Mouse (Mus musculus) CH12.LX (cell line): ENCODE results near the gene Cdk17.

Experiments used
- CTCF ChIP-seq, 2 experiments: IDR thresholded peaks in 1 of 2; conservative IDR thresholded peaks in 1 of 2; 2 replicates each; pipeline ENCODE4 v1.5.1; 2011 to 2012; ENCODE audit warnings: low read depth in 2 of 2, low read length in 2 of 2, improper control_type of control experiment in 1 of 2, inconsistent platforms in 1 of 2, mild to moderate bottlenecking in 1 of 2, moderate library complexity in 1 of 2
- EP300 ChIP-seq: IDR thresholded peaks from 2 replicates; pipeline ENCODE4 v1.6.1; 2011; ENCODE audit warnings: low read length, improper control_type of control experiment
- ETS1 ChIP-seq: conservative IDR thresholded peaks from 2 replicates; pipeline ENCODE4 v1.6.1; 2012; ENCODE audit warnings: low read depth, mild to moderate bottlenecking, inconsistent platforms, low read length, improper control_type of control experiment, moderate library complexity
- HCFC1 ChIP-seq: IDR thresholded peaks from 2 replicates; pipeline ENCODE4 v1.6.1; 2012; ENCODE audit warnings: low read depth, mild to moderate bottlenecking, inconsistent platforms, low read length, improper control_type of control experiment
- KAT2A ChIP-seq: IDR thresholded peaks from 2 replicates; pipeline ENCODE4 v1.6.1; 2012; ENCODE audit warnings: low read length, improper control_type of control experiment, inconsistent platforms; ENCODE audit not compliant: insufficient replicate concordance
- MAFK ChIP-seq: IDR thresholded peaks from 2 replicates; pipeline ENCODE4 v1.6.1; 2011; ENCODE audit warnings: low read length, improper control_type of control experiment; ENCODE audit not compliant: insufficient replicate concordance
- POLR2A ChIP-seq: IDR thresholded peaks from 2 replicates; pipeline ENCODE4 v1.6.1; 2011; ENCODE audit warnings: low read depth, mild to moderate bottlenecking, improper control_type of control experiment, low read length
- POLR2AphosphoS2 ChIP-seq: IDR thresholded peaks from 2 replicates; pipeline ENCODE4 v1.6.1; 2011; ENCODE audit warnings: low read depth, low read length, improper control_type of control experiment
- TBP ChIP-seq: conservative IDR thresholded peaks from 2 replicates; pipeline ENCODE4 v1.6.1; 2011; ENCODE audit warnings: low read depth, low read length, improper control_type of control experiment
- USF1 ChIP-seq: IDR thresholded peaks from 2 replicates; pipeline ENCODE4 v1.6.1; 2014; ENCODE audit warnings: low read depth, mild to moderate bottlenecking, inconsistent platforms, low read length, improper control_type of control experiment
- ZC3H11A ChIP-seq: IDR thresholded peaks from 2 replicates; pipeline ENCODE4 v1.6.1; 2012; ENCODE audit warnings: low read depth, mild to moderate bottlenecking, inconsistent platforms, low read length, improper control_type of control experiment
- ZMIZ1 ChIP-seq: IDR thresholded peaks from 2 replicates; pipeline ENCODE4 v1.6.1; 2012; ENCODE audit warnings: low read depth, mild to moderate bottlenecking, inconsistent platforms, low read length, improper control_type of control experiment

DNA sequence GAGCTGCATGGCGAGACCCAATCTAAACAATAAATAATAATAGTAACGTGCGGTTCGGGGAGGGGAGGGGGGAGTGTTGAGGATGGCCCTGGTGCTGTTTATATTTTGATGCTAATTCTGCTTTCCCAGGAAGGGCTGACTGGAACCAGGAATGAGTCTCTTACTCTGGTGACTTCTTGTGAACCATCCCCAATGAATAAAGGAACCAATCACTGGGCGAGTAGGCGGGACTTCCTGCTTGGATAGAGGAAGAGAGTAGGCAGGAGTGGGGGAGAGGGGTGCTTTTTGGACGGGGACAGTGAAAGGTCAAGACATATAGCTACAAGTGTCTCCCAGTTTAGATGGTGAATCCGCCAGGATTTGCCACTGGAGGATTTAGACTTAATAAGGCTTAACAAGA is 117.7 kb downstream of the Cdk17 start:
- TF ChIP-seq POLR2A (no peak), EP300 (no peak), CTCF (conservative IDR thresholded peaks at IDR 0.05 in 1 of 2, IDR thresholded peaks at IDR 0.05 in 1 of 2; ENCODE audit: low read depth in 2 of 2, low read length in 2 of 2) (no peak), KAT2A (no peak), MAFK (no peak), POLR2AphosphoS2 (no peak), HCFC1 (no peak), ETS1 (no peak), ZC3H11A (no peak), TBP (no peak), USF1 (no peak), ZMIZ1 (no peak)
